Comparison of ENCODE assay signal across 8 mouse cellular contexts in the genomic region with DNA sequence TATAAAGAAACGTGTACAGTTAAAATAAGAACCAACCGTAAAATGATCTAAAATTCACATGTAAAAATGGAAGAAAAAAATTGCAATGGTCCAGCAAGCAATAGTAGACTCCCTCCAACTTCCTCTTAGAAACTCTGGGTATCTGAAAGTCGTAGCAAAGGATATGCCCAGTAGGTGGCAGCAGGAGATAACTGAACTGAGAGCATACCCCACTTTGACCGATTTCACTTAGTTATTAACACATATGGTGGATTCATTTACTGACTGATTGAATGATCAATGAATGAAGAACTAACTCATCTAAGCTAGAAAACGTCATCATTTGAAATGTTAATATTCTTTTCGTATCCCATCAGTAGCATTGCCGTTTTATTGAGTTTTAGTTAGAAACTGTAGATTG.
DNase-seq lines count a peak whose midpoint lies in the region; ATAC-seq and TF ChIP-seq lines count a peak whose summit lies in the region.

No protein-coding gene starts in this region.

- peak; percentile 64; the same call in 1 of the 2 replicates for TF ChIP-seq CTCF in cerebellum, adult 2 months (IDR thresholded peaks at IDR 0.05; ENCODE audit: borderline replicate concordance, insufficient read depth, low read depth, low read length)

- no peak overlapping the region for H3K27ac ChIP-seq in neural tube, embryonic 11.5 days (ENCODE audit: low read depth, low read length)
- H3K27ac ChIP-seq in cerebellum, adult 2 months (ENCODE audit: insufficient read depth, low read length), result no peak overlapping the region
- H3K27ac ChIP-seq in intestine, embryonic 14.5 days (ENCODE audit: low read depth), result no peak overlapping the region

- H3K4me1 ChIP-seq in neural tube, embryonic 11.5 days (ENCODE audit: control insufficient read depth, insufficient read depth, low read length), result no peaks in the 10 kb centered on the region
- H3K4me1 ChIP-seq in cerebellum, adult 2 months (ENCODE audit: control insufficient read depth, insufficient read depth, low read length), result no peaks in the 10 kb centered on the region
- H3K4me1 ChIP-seq in intestine, embryonic 14.5 days (replicated peaks; ENCODE audit: control insufficient read depth, insufficient read depth, low read length), result no peaks in the 10 kb centered on the region

- intact Hi-C loops in left cerebral cortex, postnatal 14 days (cut with DNase I), result loop anchor here (1.0 to 10.0 kb wide), 3 partner anchors 77 to 644 kb away; partner anchors contain the start of gene Etv6

- TF ChIP-seq POLR2A in cerebellum, adult 2 months (IDR thresholded peaks at IDR 0.05; ENCODE audit: borderline replicate concordance, insufficient read depth, low read length), result no peak

- no peak overlapping the region for H3K4me3 ChIP-seq in neural tube, embryonic 11.5 days (ENCODE audit: low read depth, low read length)
- no peak overlapping the region for H3K4me3 ChIP-seq in cerebellum, adult 2 months (replicated peaks; ENCODE audit: insufficient read depth, low read depth, low read length)
- no peak overlapping the region for H3K4me3 ChIP-seq in intestine, embryonic 14.5 days (ENCODE audit: low read depth, low read length)

- H3K9me3 ChIP-seq in neural tube, embryonic 11.5 days (ENCODE audit: control insufficient read depth, low read length), result no peaks in the 10 kb centered on the region
- no peaks in the 10 kb centered on the region for H3K9me3 ChIP-seq in intestine, embryonic 14.5 days (ENCODE audit: control insufficient read depth, low read length)

- H3K36me3 ChIP-seq in neural tube, embryonic 11.5 days (ENCODE audit: control insufficient read depth, insufficient read depth, low read length), result no peaks in the 10 kb centered on the region
- H3K36me3 ChIP-seq in intestine, embryonic 14.5 days (ENCODE audit: control insufficient read depth, insufficient read depth, low read length), result no peaks in the 10 kb centered on the region
- H3K36me3 ChIP-seq in splenic B cell, adult 2 months (ENCODE audit: control insufficient read depth, insufficient read depth, low read length, poor library complexity, severe bottlenecking), result no peaks in the 10 kb centered on the region

- 28% methylated on average over 7 of the region's 7 CpGs for WGBS in neural tube, embryonic 11.5 days
- WGBS in cerebellum, adult 2 months, result 26% methylated on average over 7 of the region's 7 CpGs
- WGBS in intestine, embryonic 14.5 days, result 28% methylated on average over 7 of the region's 7 CpGs

- no peak overlapping the region for H3K9ac ChIP-seq in neural tube, embryonic 11.5 days (ENCODE audit: low read length)
- H3K9ac ChIP-seq in intestine, embryonic 14.5 days (ENCODE audit: low read length), result no peak overlapping the region

- no peak; the same call in 1 of the 2 replicates for ATAC-seq in neural tube, embryonic 11.5 days (ENCODE audit: insufficient read depth, low FRiP score, low TSS enrichment)
- no peak for ATAC-seq in intestine, embryonic 14.5 days (replicated peaks; ENCODE audit: low FRiP score, low TSS enrichment, low read depth)

- H3K27me3 ChIP-seq in neural tube, embryonic 11.5 days (ENCODE audit: control insufficient read depth, insufficient read depth, low read length), result no peaks in the 10 kb centered on the region
- no peaks in the 10 kb centered on the region for H3K27me3 ChIP-seq in cerebellum, adult 2 months (ENCODE audit: control insufficient read depth, insufficient read depth, low read length)
- no peaks in the 10 kb centered on the region for H3K27me3 ChIP-seq in intestine, embryonic 14.5 days (replicated peaks; ENCODE audit: control insufficient read depth, insufficient read depth, low read length)
- H3K27me3 ChIP-seq in splenic B cell, adult 2 months (ENCODE audit: control insufficient read depth, insufficient read depth, low read length, poor library complexity, severe bottlenecking), result no peaks in the 10 kb centered on the region

- peak; percentile 71 for DNase-seq in neural tube, embryonic 11.5 days (ENCODE audit: low spot score)
- DNase-seq in neural tube, embryonic 10.5 days (ENCODE audit: extremely low spot score, low spot score), result no peak
- DNase-seq in cerebellum, adult 2 months, result peak; percentile 49 to 57
- peak; percentile 64 to 66 for DNase-seq in frontal cortex, postnatal 25 days (ENCODE audit: low spot score in 2 of 2)
- peak; percentile 82 for DNase-seq in intestine, embryonic 14.5 days (ENCODE audit: low spot score)
- DNase-seq in left cerebral cortex, postnatal 14 days (ENCODE audit: low spot score in 2 of 2), result peak; percentile 83 to 88
- DNase-seq in monocyte, adult 2 months (ENCODE audit: low read depth in 1 of 2, low spot score in 2 of 2), result peak; percentile 42 to 68
- peak; percentile 90 for DNase-seq in splenic B cell, adult 2 months (ENCODE audit: low read depth, low spot score)

- no peak overlapping the region for H3K4me2 ChIP-seq in neural tube, embryonic 11.5 days (ENCODE audit: low read depth)
- no peak overlapping the region for H3K4me2 ChIP-seq in intestine, embryonic 14.5 days (ENCODE audit: low read length)
